Mouse (Mus musculus): ENCODE measurements around the gene Mrpl46.

DNA sequence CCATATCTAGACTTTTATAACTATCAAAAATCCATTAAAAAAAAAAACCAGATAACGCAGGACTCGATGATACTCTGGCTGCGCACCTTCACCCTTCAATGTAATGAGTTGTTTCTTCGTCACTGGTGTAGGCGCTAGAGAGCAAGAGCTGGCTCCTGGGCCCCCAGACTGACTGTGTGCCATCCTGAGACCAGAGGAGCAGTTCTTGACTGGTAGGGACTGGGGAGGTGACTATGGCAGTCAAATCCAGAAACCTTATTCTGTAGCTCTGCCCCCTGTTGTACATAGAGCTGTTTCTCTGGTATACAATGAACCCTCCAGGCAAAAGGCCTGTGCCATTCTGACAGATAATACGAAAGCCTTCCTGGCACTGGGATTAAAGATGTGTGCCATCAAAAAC lies 46.1 kb downstream of the Mrpl46 start:
- TF ChIP-seq CTCF (IDR thresholded peaks at IDR 0.05; ENCODE audit: borderline replicate concordance, extremely low read depth, insufficient read depth, insufficient read length) (no peak), POLR2A (IDR thresholded peaks at IDR 0.05; ENCODE audit: borderline replicate concordance, extremely low read depth, insufficient read depth, insufficient read length, poor library complexity, severe bottlenecking) (no peak)
